Mouse (Mus musculus) cerebellum, adult 2 months (tissue): ENCODE measurements around the gene Cd47.

Experiments used
- CTCF ChIP-seq: fragments of 200-500 bp; IDR thresholded peaks from 2 replicates; pipeline ENCODE4 v1.5.1; 2011; ENCODE audit warnings: low read depth, mild to moderate bottlenecking, control low read depth, low read length, moderate library complexity, borderline replicate concordance; ENCODE audit not compliant: insufficient read depth
- POLR2A ChIP-seq: fragments of 200-500 bp; IDR thresholded peaks from 2 replicates; pipeline ENCODE4 v1.6.1; 2011; ENCODE audit warnings: low read length, control low read depth, borderline replicate concordance; ENCODE audit not compliant: insufficient read depth

- TF ChIP-seq CTCF (no peak), POLR2A (no peak)
Measured at GRCm38 (mm10) chr16:49834130-49834693, 33.9 kb downstream of the Cd47 start.
